Mouse (Mus musculus) urinary bladder, adult 2 months (tissue): ENCODE measurements around the gene 4930548H24Rik. TPM values are rescaled to one million over a fixed set of nuclear protein-coding genes. Genes with fewer than 3 reads are reported as not detected.

ENCODE experiments used
- polyA plus RNA-seq: library from polyadenylated mRNA; depleted of rRNA; stranded (reverse); fragments of >200 nt; gene quantifications from 2 replicates; pipeline ENCODE4 v1.2.3, GENCODE M21; 2012; rRNA removed

4930548H24Rik gene
- polyA plus RNA-seq, 1 experiment: 0.06 TPM

Other genes with a start within 250 kb of the 4930548H24Rik start
- gene Nrbp1, start 244.9 kb upstream of the 4930548H24Rik start, polyA plus RNA-seq: 114 and 127 TPM in 2 replicates
- 0.28 and 0.37 TPM in 2 replicates for gene Gm9970, start 244.5 kb upstream of the 4930548H24Rik start, polyA plus RNA-seq
- gene Krtcap3, start 234.0 kb upstream of the 4930548H24Rik start, polyA plus RNA-seq: 40.9 and 56.9 TPM in 2 replicates
- gene Ift172, start 194.6 kb upstream of the 4930548H24Rik start, polyA plus RNA-seq: 36.1 and 39.8 TPM in 2 replicates
- gene Fndc4, start 189.7 kb upstream of the 4930548H24Rik start, polyA plus RNA-seq: 14.7 and 17.6 TPM in 2 replicates
- 0.29 and 0.39 TPM in 2 replicates for gene Gckr, start 188.3 kb upstream of the 4930548H24Rik start, polyA plus RNA-seq
- gene Zfp512, start 33.3 kb upstream of the 4930548H24Rik start, polyA plus RNA-seq: 29.2 and 32.5 TPM in 2 replicates
- 13.2 and 13.7 TPM in 2 replicates for gene Gpn1, start 9.0 kb downstream of the 4930548H24Rik start, polyA plus RNA-seq
- gene Slc4a1ap, start 41.3 kb downstream of the 4930548H24Rik start, polyA plus RNA-seq: 17.1 and 18.8 TPM in 2 replicates
- 12.9 and 16.7 TPM in 2 replicates for gene Supt7l, start 42.1 kb downstream of the 4930548H24Rik start, polyA plus RNA-seq
- gene Mrpl33, start 111.2 kb downstream of the 4930548H24Rik start, polyA plus RNA-seq: 174 and 196 TPM in 2 replicates
- gene Rbks, start 211.9 kb downstream of the 4930548H24Rik start, polyA plus RNA-seq: 3.1 and 3.9 TPM in 2 replicates
- gene Babam2, start 211.9 kb downstream of the 4930548H24Rik start, polyA plus RNA-seq: 58.7 and 61.4 TPM in 2 replicates